Mouse (Mus musculus) heart, embryonic 11.5 days (tissue): Measurements from ENCODE around the gene Xpo5. TPM values are rescaled to one million over a fixed set of nuclear protein-coding genes. Genes with fewer than 3 reads are reported as not detected.

ENCODE experiments used
- ATAC-seq: fragments of 200-750 bp; cut with Nextera tagmentation; replicated peaks from 2 replicates; pipeline ENCODE4 v1.8.0; 2017; ENCODE audit warnings: moderate library complexity; ENCODE audit not compliant: insufficient number of reproducible peaks, low FRiP score, low TSS enrichment
- H3K27ac ChIP-seq: fragments of 300-500 bp; sonication (generic); 2 replicates; pipeline ENCODE4 v1.5.1; 2014; ENCODE audit warnings: mild to moderate bottlenecking, low read depth, low read length
- H3K27me3 ChIP-seq: fragments of 300-500 bp; sonication (generic); 2 replicates; pipeline ENCODE4 v1.6.1; 2014; ENCODE audit warnings: mild to moderate bottlenecking, low read length, mixed read lengths; ENCODE audit not compliant: control insufficient read depth, insufficient read depth
- H3K36me3 ChIP-seq: fragments of 300-500 bp; sonication (generic); 2 replicates; pipeline ENCODE4 v1.6.1; 2014; ENCODE audit warnings: mild to moderate bottlenecking, low read length, moderate library complexity, mixed read lengths; ENCODE audit not compliant: control insufficient read depth, insufficient read depth
- H3K4me1 ChIP-seq: fragments of 300-500 bp; sonication (generic); 2 replicates; pipeline ENCODE4 v1.6.1; 2014; ENCODE audit warnings: low read length; ENCODE audit not compliant: control insufficient read depth, insufficient read depth
- H3K4me2 ChIP-seq: fragments of 300-500 bp; sonication (generic); 2 replicates; pipeline ENCODE4 v1.6.1; 2014; ENCODE audit warnings: mild to moderate bottlenecking, moderate library complexity
- H3K4me3 ChIP-seq: fragments of 300-500 bp; sonication (generic); 2 replicates; pipeline ENCODE4 v1.5.1; 2014; ENCODE audit warnings: low read depth, low read length
- H3K9ac ChIP-seq: fragments of 300-500 bp; sonication (generic); 2 replicates; pipeline ENCODE4 v1.6.1; 2014; ENCODE audit warnings: mild to moderate bottlenecking, low read depth, low read length, moderate library complexity
- H3K9me3 ChIP-seq: fragments of 300-500 bp; sonication (generic); replicated peaks from 2 replicates; pipeline ENCODE4 v1.6.1; 2016; ENCODE audit warnings: low read length; ENCODE audit not compliant: control insufficient read depth
- WGBS: fragments of 180-500 bp; shearing (Covaris S2); extraction: QIAGEN DNeasy Blood & Tissue Kit; methylation state at CpG from one replicate; pipeline ENCODE4 v1.1.7; 2014; ENCODE audit not compliant: insufficient replicate concordance; 5-methylcytosine and 5-hydroxymethylcytosine counted together
- polyA plus RNA-seq: library from polyadenylated mRNA; unstranded; fragments of >200 nt; fragmentation: Nextera tagmentation; extraction: Ambion mirVana; gene quantifications from 2 replicates; pipeline ENCODE4 v1.2.1, GENCODE M21; 2014

Gene Xpo5
- polyA plus RNA-seq, 1 experiment from 2014 or later: 32.3 TPM

- no peaks in the 10 kb centered on the region for H3K27me3 ChIP-seq
- H3K27ac ChIP-seq: 0 out of 2 replicates have a peak overlapping the region, but pooled peaks have one; percentile 16
- H3K9me3 ChIP-seq: no peaks in the 10 kb centered on the region
- H3K36me3 ChIP-seq: peaks cover 14% of the 10 kb centered on the region; the same call in 1 of the 2 replicates
- H3K9ac ChIP-seq: no peak overlapping the region
- H3K4me2 ChIP-seq: no peak overlapping the region
- peaks cover 29% of the 10 kb centered on the region for H3K4me1 ChIP-seq
- H3K4me3 ChIP-seq: no peak overlapping the region
- 74% methylated on average over 4 of the region's 4 CpGs for WGBS
- no peak for ATAC-seq
Observed at GRCm38 (mm10) chr17:46277586-46277985, 75.0 kb downstream of the Xpo5 start.

GRCm38 (mm10) chr17:46278011-46278765, 75.6 kb downstream of the Xpo5 start:
- H3K4me1 ChIP-seq: peaks cover 26% of the 10 kb centered on the region
- WGBS: 83% methylated on average over 12 of the region's 12 CpGs

GRCm38 (mm10) chr17:46282483-46283123, 80.0 kb downstream of the Xpo5 start, which contains the start of gene Tjap1:
Gene Tjap1, minus strand, starts transcription at chr17:46283026.
- Histone ChIP-seq H3K4me1 (peaks cover 13% of the 10 kb centered on the region), H3K9ac (peak within 1 kb of the TSS; percentile 85), H3K27ac (peak within 1 kb of the TSS; percentile 94), H3K36me3 (peaks cover 12% of the 10 kb centered on the region; the same call in 1 of the 2 replicates), H3K9me3 (no peaks in the 10 kb centered on the region), H3K4me2 (peak within 1 kb of the TSS; percentile 98), H3K27me3 (no peaks in the 10 kb centered on the region), H3K4me3 (peak within 1 kb of the TSS; percentile 76)
- ATAC-seq: peak; percentile 94
- under 1% methylated on average over 37 of the region's 37 CpGs for WGBS

More at GRCm38 (mm10) chr17:46278011-46278765, 75.6 kb downstream of the Xpo5 start:
- no peak for ATAC-seq
- H3K36me3 ChIP-seq: peaks cover 14% of the 10 kb centered on the region; the same call in 1 of the 2 replicates
- no peak overlapping the region for H3K4me2 ChIP-seq
- peak overlapping the region; percentile 41; the same call in 1 of the 2 replicates for H3K27ac ChIP-seq
- H3K9me3 ChIP-seq: no peaks in the 10 kb centered on the region
- H3K9ac ChIP-seq: no peak overlapping the region
- no peaks in the 10 kb centered on the region for H3K27me3 ChIP-seq
- H3K4me3 ChIP-seq: no peak overlapping the region

- ATAC-seq: 0 out of 2 replicates have a peak, but pooled peaks have one; percentile 16
- Histone ChIP-seq H3K9ac (peak overlapping the region; percentile 85), H3K4me3 (peak overlapping the region; percentile 76), H3K4me1 (peaks cover 13% of the 10 kb centered on the region), H3K27ac (peak overlapping the region; percentile 94; the same call in 1 of the 2 replicates), H3K27me3 (no peaks in the 10 kb centered on the region), H3K4me2 (peak overlapping the region; percentile 98), H3K36me3 (peaks cover 12% of the 10 kb centered on the region; the same call in 1 of the 2 replicates), H3K9me3 (no peaks in the 10 kb centered on the region)
- WGBS: 17% methylated on average over 9 of the region's 9 CpGs
Observed at GRCm38 (mm10) chr17:46283140-46283539, 80.6 kb downstream of the Xpo5 start.

GRCm38 (mm10) chr17:46283911-46284310, 81.3 kb downstream of the Xpo5 start:
- Histone ChIP-seq H3K9me3 (no peaks in the 10 kb centered on the region), H3K4me2 (no peak overlapping the region), H3K9ac (no peak overlapping the region), H3K36me3 (peaks cover 11% of the 10 kb centered on the region; the same call in 1 of the 2 replicates), H3K4me3 (no peak overlapping the region), H3K27me3 (no peaks in the 10 kb centered on the region), H3K4me1 (peaks cover 13% of the 10 kb centered on the region), H3K27ac (no peak overlapping the region)
- 84% methylated on average over 8 of the region's 8 CpGs for WGBS
- no peak for ATAC-seq

- no peak overlapping the region for H3K4me3 ChIP-seq
- H3K4me2 ChIP-seq: no peak overlapping the region
- peaks cover 13% of the 10 kb centered on the region for H3K4me1 ChIP-seq
- ATAC-seq: no peak
- H3K36me3 ChIP-seq: peaks cover 6% of the 10 kb centered on the region; the same call in 1 of the 2 replicates
- H3K9me3 ChIP-seq: no peaks in the 10 kb centered on the region
- no peak overlapping the region for H3K27ac ChIP-seq
- WGBS: 67% methylated on average over 7 of the region's 7 CpGs
- no peaks in the 10 kb centered on the region; the same call in 1 of the 2 replicates for H3K27me3 ChIP-seq
- H3K9ac ChIP-seq: no peak overlapping the region
Observed at GRCm38 (mm10) chr17:46284653-46285052, 82.1 kb downstream of the Xpo5 start.

- Histone ChIP-seq H3K36me3 (no peaks in the 10 kb centered on the region), H3K4me1 (peaks cover 13% of the 10 kb centered on the region), H3K4me3 (no peak overlapping the region), H3K4me2 (no peak overlapping the region), H3K9me3 (no peaks in the 10 kb centered on the region), H3K27me3 (no peaks in the 10 kb centered on the region; the same call in 1 of the 2 replicates), H3K9ac (no peak overlapping the region), H3K27ac (no peak overlapping the region)
- WGBS: 59% methylated on average over 6 of the region's 6 CpGs
- ATAC-seq: no peak
Observed at GRCm38 (mm10) chr17:46285407-46285806, 82.8 kb downstream of the Xpo5 start.

- ATAC-seq: no peak
- H3K4me1 ChIP-seq: 0 out of 2 replicates have a peak, but pooled peaks cover 3% of the 10 kb centered on the region
- H3K4me3 ChIP-seq: no peak overlapping the region
- H3K27ac ChIP-seq: no peak overlapping the region
- no peaks in the 10 kb centered on the region for H3K9me3 ChIP-seq
- no peaks in the 10 kb centered on the region for H3K36me3 ChIP-seq
- 0 out of 2 replicates have a peak overlapping the region, but pooled peaks have one; percentile 46 for H3K9ac ChIP-seq
- no peak overlapping the region for H3K4me2 ChIP-seq
- 41% methylated on average over 11 of the region's 11 CpGs for WGBS
- no peaks in the 10 kb centered on the region; the same call in 1 of the 2 replicates for H3K27me3 ChIP-seq
Observed at GRCm38 (mm10) chr17:46287678-46288095, 85.1 kb downstream of the Xpo5 start.
